Mouse (Mus musculus): ENCODE data around the gene Lrrc26.
"Not testable (repeated sequence)": the region's sequence is repeated elsewhere in the genome, so short reads cannot be mapped to it uniquely, and the experiment has no call there.

The Lrrc26 gene

DNA sequence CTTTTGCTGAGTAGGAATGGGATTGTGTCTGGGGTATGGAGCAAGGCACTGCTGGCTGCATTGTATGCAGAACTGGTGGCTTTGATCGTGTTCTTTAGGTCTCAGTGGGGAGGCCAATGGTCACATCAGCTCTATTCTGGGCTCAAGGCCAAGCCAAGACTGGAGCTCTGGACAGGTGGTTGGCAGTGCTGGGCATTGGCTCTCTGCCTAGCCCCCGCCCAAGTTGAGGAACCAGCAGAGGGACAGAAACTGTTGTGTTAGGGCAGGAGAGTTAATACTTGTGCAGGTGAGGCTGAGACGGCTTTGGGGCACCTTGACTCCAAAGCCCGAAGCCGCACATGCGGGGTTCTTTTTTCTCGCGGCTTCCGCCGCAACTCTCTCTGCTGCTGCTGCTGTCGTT, at the start of gene Lrrc26:
TSS of gene Lrrc26 (plus strand) at position 265 of the 400 bp plus-strand sequence.
- DNase-seq (ENCODE audit: low spot score): no peak

DNA sequence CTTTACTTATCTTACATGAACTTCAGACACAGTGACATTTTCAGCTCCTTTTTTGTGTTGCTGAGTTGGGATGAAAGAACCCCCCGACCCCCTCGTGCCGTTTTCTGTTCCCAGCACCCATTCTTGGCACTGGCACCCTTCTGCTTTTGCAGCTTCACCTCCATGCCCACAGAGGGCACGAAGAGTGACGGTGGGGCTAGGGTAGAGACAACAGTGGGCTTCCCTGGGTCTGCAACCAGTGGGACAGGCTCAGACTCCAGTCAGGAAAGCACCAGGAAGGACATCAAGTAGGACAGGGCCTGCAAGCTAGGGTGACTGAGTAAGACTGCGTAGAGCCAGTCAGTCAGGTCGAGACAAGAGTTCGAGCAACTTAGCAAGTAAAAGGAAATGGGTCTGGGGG, 49.4 kb upstream of the Lrrc26 start:
- no peak for DNase-seq (ENCODE audit: low spot score)

DNA sequence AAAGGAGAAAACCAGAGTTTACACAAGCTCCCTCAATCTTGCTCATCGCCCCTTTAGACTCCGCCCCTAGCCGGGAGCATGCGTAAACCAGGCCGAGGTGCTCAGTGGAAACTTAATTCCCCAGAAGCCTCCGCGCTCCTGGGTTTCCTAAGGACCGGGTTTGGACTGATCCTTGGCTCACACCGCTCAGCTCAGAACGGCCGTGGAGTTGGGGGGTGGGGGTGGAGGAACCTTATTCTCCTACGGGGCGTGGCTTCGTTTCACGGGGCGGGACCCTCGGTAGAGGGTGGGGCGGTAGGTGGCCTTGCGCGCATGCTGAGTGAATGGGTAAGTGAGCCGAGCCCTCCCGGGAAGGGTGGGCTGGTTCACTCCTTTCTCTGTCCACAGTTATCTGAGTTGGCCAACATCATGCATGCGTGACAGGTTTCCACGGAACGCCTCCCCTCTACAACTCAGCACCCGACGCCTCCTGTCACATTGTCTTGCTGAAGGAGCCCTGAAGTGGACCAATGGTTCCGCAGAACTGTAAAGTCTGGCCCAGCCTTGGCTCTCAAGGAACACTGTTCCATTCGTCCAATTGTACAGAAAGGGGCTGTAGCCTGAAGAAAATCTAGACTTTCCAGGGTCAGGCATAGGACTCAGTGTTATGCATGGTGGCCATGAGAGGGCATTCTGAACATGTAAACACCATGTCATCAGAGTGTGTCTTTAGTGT, 48.8 kb upstream of the Lrrc26 start:
- DNase-seq (ENCODE audit: low spot score): peak; percentile 56

DNA sequence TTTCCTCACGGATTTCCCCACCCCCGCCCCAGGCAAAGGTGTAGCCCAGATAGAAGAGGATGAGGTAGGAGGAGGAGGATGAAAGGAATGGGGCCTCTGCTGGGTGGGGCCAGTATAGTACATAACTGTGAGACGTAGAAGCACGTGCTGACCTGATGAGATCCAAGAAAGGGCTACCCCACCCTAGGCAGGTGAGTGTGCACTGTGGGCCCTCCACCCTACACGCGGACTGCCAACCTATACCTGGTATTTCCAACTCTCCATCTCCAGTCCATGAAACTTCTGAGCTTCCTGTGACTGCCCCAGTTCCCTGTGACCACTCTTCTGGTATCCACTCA, 48.3 kb upstream of the Lrrc26 start:
- DNase-seq (ENCODE audit: low spot score): no peak

DNA sequence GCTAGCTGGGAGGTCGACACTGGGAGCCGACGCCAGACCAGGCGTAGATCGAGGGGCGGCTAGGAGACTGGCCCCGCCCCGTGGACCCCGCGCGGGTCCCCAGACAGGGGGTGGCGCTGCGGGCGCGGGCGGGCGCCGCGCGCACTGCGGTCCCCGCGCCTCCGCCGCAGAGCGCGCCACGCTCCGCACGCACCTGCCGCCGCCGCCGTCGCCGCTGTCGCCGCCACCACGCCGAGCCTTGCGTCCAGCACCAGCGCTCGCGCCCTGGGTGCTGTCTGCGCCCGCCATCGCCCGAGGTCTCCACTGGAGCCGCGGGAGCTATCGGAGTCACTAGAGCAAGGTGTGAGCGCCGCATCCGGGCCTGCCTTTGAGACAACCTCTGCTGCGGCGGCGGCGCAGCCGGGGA, 47.6 kb upstream of the Lrrc26 start, which contains the start of the genes Rnf208 and Cysrt1:
TSS of gene Rnf208 (plus strand) at position 155 of the 406 bp plus-strand sequence.
TSS of gene Cysrt1 (minus strand) at position 352 of the 406 bp plus-strand sequence.
- no peak for DNase-seq (ENCODE audit: low spot score)

DNA sequence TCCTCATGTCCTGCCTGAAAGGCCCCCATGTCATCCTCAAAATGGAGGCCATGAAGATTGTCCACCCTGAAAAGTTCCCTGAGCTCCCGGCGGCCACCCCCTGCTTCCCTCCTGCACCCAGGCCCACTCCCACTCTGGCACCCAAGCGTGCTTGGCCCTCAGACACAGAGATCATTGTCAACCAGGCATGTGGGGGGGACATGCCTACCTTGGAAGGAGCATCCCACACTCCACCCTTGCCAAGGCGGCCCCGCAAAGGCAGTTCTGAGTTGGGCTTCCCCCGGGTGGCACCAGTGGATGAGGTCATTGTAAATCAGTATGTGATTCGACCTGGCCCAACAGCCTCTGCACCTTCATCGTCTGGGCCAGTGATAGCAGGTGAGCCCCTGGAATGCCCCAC, 46.4 kb upstream of the Lrrc26 start:
- no peak for DNase-seq (ENCODE audit: low spot score)

- DNase-seq (ENCODE audit: low spot score): no peak
Measured at GRCm38 (mm10) chr2:25244144-25244543, 45.6 kb upstream of the Lrrc26 start.

GRCm38 (mm10) chr2:25246183-25247072, 43.3 kb upstream of the Lrrc26 start, which contains the start of gene AL732309.1:
TSS of gene AL732309.1 (minus strand) at chr2:25246863.
- no peak for DNase-seq (ENCODE audit: low spot score)

DNA sequence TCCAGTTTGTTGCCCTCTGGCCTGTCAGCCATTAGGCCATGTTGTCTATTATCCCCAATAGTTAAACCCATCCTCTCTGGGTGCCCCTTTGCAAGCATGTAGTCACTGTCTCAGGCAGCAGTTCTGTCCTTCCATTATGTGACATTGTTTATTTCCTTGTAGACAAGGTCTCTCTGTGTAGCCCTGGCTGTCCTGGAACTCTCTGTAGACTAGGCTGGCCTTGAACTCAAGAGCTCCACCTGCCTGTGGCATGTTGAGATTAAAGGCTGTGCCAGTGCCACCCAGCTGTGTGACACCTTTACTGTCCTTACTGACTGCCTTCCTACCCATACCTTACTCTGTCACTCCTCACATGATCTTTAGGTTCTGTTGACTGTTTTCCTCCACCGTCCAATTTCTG, 37.4 kb upstream of the Lrrc26 start:
- no peak for DNase-seq (ENCODE audit: low spot score)

DNA sequence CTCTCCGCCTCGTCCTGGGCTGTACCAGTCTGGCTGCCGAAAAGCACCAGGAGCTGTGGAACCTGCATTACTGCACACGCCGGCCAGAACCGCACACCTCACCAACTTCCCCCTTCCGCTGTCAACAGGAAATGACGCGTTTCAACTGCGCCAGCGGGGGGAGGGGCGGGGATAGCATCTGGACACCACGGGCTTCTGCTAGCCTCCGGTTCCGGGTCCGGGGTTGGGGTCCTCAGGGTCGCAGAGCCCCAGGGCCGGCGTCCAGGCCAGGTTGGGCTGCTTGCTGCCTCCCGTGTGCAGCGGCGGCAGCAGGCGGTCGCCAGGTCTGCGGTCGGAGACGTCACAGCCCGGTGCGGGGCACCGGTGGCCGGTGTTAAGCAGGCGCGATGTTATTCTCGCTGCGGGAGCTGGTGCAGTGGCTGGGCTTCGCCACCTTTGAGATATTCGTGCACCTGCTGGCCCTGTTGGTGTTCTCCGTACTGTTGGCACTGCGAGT, 34.4 kb upstream of the Lrrc26 start, which contains the start of gene Tmem203:
TSS of gene Tmem203 (plus strand) at position 156 of the 496 bp plus-strand sequence.
- DNase-seq (ENCODE audit: low spot score): peak; percentile 76

DNA sequence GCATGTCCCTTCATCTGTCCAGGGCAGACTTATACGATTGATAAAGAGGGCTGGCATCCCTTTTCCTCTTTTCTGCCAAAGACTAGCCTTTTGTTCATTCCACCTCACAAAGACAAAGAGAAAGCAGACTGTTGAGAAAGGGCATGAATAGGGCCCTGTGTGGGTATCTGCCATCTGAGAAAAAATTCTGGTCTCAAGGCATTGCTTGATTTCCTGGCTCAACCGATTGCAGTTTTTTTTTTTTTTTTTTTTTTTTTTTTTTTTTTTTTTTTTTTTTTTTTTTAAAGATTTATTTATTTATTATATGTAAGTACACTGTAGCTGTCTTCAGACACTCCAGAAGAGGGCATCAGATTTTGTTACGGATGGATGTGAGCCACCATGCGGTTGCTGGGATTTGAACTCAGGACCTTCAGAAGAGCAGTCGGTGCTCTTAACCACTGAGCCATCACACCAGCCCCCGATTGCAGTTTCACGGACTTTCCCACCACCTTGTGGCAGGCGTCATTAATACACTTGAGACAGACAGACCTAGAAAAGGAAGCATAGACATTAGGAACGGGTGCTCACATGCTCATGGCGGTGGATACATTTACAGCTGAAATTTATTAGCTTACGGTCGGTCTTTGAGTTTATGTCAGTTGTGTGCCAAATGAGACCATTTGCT, 33.1 kb upstream of the Lrrc26 start:
- DNase-seq (ENCODE audit: low spot score): not testable (repeated sequence)

- DNase-seq (ENCODE audit: low spot score): not testable (repeated sequence)
Measured at GRCm38 (mm10) chr2:25257250-25257649, 32.5 kb upstream of the Lrrc26 start.

DNA sequence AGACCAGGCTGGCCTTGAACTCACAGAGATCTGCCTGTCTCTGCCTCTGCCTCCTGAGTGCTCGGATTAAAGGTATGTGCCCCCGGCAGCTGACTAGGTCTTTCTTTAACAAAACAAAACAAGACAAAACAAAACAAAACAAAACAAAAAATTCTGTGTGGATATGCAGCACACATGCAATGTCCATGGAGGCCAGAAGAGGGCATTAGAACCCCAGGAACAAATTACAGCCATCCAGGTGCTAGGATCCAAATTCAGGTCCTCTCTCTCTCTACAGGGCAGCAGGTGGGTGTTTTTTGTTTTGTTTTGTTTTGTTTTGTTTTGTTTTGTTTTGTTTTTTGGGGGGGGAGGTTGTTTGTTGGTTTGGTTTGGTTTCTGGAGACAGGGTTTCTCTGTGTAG, 30.8 kb upstream of the Lrrc26 start:
- DNase-seq (ENCODE audit: low spot score): no peak

DNA sequence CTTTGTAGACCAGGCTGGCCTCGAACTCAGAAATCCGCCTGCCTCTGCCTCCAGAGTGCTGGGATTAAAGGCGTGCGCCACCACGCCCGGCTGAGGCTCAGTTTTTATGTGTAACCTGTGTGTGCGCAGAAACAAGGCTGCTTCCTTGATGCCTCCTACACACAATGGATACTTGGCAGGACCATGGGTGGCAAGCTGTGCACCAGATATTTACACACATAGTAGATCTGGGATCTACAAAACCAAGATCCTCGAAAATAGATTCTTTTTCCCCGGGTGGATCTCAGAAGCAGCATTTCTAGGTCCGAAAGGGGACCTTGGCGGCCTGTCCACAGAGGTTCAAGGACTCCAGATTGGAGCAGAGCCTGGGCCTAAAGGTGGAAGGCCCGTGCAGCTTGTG, 27.8 kb upstream of the Lrrc26 start:
- DNase-seq (ENCODE audit: low spot score): no peak

- DNase-seq (ENCODE audit: low spot score): peak; percentile 80
Measured at GRCm38 (mm10) chr2:25262291-25262767, 27.4 kb upstream of the Lrrc26 start, which contains the start of gene Tprn. TSS of gene Tprn (plus strand) at chr2:25262618.

- no peak for DNase-seq (ENCODE audit: low spot score)
Measured at GRCm38 (mm10) chr2:25262795-25263622, 26.7 kb upstream of the Lrrc26 start.

GRCm38 (mm10) chr2:25263623-25264285, 26.0 kb upstream of the Lrrc26 start:
- no peak for DNase-seq (ENCODE audit: low spot score)

DNA sequence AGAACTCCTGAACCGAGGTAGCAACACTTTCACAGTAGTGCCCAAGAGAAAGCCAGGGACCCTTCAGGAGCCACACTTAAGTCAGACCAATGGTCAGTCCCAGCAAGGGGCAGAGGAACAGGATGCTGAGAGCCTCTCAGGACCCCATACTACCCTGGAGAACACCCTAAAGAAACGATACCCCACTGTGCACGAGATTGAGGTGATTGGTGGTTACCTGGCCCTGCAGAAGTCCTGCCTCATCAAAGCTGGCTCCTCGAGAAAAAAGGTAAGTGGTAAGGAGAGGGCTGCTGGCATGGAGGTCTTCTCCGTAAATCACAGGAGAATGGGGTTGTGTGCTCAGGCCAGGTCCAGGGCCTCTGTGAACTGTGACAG, 25.4 kb upstream of the Lrrc26 start:
- DNase-seq (ENCODE audit: low spot score): no peak

GRCm38 (mm10) chr2:25264851-25265250, 24.9 kb upstream of the Lrrc26 start:
- no peak for DNase-seq (ENCODE audit: low spot score)

DNA sequence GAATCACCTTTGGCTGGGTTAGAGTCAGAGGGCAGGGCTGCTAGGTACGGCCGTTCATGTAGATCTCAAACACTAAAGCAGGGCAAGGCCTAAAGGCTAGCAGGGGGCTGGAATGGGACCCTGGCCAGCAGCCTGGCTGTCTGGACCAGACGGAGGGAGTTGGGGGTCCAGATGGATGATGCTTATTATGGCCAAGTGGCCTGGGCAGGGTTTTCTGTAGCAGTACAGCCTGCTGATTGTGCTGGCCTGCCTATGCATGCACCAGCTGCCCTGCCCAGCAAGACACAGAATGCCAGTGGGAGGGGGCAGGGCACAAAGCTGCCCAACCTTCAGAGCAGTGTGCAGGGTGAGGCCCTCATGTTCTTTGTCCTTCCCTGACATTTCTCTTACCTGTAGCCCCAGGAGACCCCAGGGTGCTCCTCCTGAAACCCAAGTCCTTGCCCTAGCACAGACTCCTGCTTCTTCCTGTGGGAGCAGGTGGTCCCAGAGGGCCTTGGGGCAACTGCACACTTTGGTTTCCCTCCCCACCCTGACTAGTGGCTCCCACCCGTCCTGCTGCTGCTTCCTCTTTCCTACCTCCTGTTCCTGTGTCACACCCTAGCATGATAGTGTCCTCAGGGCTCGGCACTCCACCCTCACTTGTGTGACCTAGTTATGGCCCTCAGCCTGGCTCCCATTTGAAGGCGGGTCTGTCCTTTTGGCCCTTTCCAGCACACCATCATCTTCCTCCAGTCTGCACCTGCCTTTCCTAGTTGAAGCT, 23.6 kb upstream of the Lrrc26 start:
- DNase-seq (ENCODE audit: low spot score): no peak

All from ovary, postnatal 14 days (tissue).